Mouse (Mus musculus) ovary, postnatal 10 days (tissue): ENCODE data around the gene Hist1h1c.
"Not testable (repeated sequence)": the region's sequence is repeated elsewhere in the genome, so short reads cannot be mapped to it uniquely, and the experiment has no call there.

Experiments
- DNase-seq: peaks from one replicate; pipeline ENCODE4 v3.0.0; 2022; ENCODE audit warnings: low spot score

Gene Hist1h1c

DNA sequence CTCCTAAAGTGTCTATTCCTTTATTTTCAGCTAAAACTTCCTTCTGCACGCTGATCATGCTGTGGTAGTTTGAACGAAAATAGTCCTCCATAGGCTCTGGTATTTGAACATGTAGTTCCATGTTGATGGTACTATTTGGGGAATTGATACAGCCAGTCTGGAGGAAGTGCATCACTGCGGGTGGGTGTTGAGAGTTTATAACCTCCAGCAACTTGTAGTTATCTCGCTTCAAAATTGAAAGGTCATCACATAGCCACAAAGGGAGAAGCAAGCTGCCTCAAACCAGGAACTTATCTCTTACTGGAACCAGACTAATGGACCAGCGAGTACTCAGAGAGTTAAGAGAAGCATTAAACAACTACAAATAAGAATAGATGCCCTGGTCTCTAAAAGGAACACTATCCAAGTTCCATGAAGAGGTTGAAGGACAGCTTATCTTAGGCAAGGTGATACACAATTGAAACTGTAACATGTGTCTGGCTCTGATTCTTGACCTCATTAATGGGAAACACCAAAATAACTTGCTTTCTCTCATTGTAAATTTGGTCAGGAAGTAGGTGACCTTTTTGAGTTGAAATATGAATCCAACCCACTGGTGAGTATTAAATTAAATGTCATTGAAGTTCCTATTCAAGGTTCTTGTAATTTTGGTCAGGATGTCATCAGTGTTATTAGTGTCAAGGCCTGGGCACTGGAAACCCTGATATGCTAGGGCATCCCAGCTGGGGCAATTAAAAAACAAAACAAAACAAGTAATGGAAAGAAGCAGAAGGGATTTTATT is 22.2 kb upstream of the Hist1h1c start:
- DNase-seq: no peak

DNA sequence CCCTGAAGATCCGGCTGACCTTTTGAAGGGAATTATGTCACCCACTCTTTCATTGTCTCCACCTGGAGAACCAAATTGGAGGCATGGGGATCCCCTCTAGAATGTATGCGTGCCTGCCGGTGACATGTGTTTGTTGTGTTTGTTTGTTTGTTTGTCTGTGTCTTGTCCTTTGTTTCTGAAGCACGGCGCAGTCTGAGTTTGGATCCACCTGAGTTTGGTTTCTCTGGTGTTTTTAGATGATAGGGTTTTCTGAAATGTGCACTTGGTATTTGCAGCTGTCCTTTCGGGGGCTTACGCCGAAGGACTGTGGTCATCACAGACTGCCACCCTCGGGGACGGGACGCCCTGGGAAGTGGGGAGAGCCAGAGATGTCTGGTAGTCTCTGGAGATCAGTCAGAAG is 21.4 kb upstream of the Hist1h1c start:
- DNase-seq: no peak

DNA sequence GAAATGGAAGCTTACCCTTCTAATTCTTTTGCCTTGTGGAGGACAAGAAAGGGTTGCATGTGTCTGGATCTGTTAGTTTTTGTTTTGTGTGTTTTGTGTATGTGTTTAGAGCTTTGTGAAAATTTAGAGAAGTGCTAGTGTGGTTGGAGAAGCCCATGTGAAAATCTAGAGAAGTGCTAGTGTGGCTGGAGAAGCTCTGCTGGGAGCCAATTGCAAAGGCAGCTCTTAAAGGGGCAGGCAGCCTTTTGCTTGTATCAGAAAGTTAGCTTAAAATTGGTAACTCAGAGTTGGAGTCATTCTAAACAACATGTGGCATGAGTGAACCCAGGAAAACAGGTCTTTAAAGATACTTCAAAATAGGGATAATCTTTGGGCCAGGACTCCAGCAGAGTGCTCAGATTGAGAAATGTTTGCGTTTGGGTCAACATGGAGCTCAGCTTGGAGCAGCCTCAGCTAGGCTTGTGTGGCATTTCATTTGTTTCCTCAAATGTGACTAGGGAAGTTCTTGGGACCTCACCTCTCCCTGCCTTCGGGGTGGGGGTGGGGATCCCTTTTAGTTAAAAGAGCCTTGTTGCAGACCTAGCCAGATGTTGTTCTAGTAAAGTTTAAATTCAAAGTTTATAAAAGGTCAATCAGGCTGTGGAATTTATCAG is 20.9 kb upstream of the Hist1h1c start:
- not testable (repeated sequence) for DNase-seq

DNA sequence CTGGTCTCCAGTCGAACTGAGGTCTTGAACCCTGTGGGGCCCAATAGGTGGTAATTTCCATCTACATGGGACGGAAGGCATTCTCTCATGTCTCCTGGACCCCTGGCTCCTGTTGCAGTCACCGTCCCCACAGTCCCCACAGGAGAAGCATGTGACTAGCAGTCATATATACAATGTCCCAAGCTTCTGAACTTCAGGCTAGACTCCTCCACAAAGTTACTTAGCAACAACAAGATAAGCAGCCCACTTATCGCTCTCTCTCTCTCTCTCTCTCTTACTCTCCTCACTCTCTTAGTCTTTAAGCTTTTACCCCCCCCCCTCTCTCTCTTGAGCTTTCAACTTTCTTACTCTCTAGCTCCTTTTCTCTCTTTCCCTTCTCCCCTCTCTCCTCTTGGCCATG is 14.4 kb upstream of the Hist1h1c start:
- no peak for DNase-seq

DNA sequence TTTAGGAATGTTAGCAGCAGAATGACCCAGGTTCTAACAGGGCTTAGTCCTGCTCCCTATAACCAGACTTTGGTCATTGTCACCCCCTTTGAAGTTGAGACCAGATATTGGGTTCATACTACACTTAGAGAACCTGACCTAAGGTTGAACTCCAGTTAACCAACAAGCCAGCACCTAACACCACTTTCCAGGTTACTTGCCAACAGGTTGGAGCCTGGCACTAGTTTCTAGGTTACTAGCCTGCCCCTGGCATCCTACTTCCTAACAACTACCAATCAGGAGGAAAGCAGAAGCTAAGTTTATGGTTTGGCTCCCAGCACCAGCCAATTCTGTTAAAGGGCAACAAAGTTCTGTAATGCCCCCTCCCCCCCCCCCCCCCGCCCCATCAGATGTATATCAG is 13.4 kb upstream of the Hist1h1c start:
- no peak for DNase-seq

DNA sequence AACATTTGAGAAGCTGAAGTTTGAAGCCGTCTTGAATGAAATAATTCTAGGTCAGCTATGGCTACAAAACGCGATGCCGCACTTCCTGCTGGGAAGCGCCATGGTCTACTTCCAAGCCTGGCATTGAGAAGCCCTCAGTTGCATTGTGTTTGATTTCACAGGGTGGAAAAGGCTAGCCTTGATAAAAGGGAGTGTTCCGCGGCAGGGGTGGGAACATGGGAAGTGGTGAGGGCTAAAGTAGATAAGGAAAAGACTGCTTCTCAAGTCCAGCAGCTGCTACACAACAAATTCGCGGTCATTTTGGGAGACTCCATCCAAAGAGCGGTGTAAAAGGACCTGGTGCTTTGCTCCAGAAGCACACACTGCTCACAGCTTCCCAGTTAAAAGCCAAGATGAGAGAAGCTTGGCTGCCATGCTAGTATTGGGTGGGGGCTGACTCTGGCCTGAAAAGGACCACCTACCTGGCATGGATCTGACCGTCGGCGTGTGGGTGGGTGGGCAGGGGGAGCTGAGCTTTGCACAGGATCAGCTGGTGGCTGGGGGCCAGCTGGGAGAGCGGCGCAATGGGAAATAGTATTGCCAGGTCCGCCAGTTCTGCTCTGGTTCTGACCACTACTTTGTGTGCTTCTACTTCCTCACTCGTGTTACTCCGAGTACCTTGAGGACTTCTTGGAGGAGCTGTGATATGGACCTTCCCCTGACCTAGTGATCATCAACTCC is 10.0 kb upstream of the Hist1h1c start:
- no peak for DNase-seq

DNA sequence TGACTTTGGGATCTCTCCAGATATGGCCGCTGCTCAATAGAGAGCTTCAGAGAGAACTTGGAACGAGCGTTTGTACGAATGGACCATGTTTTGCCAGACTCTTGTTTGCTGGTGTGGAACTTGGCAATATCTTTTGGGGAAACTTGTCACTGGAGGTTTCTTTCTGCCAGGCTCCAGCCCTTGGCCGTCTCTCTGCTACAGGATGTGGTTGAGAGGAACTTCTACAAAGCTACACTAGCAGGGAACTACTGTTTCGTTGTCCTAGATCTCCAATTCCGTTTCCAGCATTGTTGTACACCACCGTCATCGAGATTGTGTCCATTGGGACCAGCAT is 9.4 kb upstream of the Hist1h1c start:
- DNase-seq: no peak

DNA sequence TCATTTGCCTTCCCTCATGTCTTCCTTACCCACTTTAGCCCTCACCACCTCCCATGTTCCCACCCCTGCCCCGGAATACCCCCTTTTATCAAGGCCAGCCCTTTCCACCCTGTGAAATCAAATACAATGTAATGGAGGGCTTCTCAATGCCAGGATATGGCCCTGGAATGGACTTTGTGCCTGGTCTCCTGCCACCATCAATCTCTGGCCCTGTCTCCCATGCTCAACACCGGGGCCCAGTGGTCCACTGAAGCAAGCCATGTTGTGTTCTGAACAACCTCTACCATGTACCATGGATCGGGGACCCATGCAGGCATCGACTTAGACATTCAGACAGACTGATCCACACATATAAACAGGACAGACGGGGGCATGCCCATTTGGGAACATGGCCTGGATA is 8.9 kb upstream of the Hist1h1c start:
- no peak for DNase-seq

DNA sequence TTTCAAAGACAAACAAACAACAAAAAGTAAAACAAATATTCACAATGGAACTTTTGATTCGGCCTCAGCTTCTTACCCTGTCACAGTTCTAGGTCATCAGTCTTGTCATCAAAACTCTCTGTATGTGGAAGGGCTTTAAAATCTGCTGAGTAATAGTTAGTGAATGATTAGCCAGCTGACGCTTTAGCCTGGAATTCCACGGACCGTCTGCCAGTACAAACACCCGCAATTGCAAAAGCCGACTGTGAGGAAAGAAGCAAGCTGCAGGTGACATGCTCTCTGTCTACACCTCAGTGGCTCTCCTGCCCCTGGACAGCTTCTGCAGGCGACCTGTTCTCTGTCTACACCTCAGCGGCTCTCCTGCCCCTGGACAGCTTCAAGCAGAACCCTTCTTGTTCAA is 8.1 kb upstream of the Hist1h1c start:
- DNase-seq: no peak

DNA sequence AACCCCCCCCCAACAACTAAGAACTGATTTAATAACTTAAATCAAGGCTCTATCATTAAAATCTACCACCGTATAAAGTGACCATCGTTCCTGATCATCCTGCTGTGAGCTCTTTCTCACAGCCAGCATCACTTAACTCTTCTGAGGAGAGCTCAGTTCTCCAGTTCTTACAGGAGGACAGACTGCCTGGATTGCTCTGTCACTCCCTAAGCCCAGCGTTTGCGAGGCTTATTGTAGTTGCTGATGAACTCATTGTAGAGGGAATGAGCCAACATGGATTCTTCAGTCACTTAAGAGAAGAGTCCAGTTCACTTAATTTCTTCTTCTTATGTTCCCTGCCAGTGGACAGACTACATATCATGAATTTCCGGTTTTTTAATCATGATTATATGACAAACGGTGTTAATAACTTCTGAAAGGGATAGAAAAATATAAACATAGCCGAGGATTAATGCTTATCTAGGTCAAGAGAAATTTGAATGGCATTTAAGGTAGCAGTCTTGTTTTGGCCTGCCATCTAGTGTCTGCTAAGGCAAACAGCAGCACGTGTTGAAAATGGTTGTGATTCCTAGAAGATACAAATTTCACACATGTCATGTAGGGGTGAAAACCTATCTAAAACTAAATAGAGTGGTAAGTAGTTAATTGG is 6.3 kb upstream of the Hist1h1c start:
- no peak for DNase-seq

DNA sequence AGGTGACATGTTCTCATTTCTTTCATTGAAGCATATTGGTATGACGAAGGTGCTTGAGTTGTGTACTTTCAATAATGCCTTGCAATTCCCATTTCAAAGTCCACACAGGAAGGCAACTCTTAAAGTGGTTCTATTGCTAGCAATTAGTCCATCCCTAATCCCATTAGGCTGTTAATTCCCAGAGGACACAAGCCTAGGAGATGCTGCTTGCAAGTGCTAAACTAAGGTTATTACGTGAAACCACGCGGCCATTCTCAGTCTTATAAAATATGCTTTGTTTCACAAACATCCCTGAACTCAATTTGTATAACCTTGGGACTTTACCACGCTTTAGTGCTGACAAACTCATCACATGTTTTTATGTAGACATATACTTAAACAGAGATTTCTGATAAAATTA is 1.5 kb upstream of the Hist1h1c start:
- DNase-seq: no peak

DNA sequence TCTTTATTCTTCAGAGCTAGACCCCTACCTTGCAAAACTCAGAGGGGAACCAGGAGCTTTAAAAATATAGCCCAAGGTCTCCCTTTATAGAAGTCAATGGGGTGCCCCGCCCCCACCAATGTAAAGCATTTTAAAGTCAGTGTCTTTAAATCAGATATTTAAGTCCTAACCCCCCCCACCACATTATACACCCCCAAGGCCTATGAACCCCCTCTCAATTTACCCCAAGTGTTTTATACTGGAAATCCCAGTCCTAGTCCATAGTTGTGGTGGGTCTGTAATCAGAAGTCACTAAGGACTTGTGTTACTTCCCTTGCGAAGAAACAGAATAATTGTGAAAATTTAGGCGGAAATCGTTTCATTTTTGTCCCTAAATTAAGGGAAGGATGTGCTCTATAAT is 567 bp upstream of the Hist1h1c start:
- DNase-seq: no peak

DNA sequence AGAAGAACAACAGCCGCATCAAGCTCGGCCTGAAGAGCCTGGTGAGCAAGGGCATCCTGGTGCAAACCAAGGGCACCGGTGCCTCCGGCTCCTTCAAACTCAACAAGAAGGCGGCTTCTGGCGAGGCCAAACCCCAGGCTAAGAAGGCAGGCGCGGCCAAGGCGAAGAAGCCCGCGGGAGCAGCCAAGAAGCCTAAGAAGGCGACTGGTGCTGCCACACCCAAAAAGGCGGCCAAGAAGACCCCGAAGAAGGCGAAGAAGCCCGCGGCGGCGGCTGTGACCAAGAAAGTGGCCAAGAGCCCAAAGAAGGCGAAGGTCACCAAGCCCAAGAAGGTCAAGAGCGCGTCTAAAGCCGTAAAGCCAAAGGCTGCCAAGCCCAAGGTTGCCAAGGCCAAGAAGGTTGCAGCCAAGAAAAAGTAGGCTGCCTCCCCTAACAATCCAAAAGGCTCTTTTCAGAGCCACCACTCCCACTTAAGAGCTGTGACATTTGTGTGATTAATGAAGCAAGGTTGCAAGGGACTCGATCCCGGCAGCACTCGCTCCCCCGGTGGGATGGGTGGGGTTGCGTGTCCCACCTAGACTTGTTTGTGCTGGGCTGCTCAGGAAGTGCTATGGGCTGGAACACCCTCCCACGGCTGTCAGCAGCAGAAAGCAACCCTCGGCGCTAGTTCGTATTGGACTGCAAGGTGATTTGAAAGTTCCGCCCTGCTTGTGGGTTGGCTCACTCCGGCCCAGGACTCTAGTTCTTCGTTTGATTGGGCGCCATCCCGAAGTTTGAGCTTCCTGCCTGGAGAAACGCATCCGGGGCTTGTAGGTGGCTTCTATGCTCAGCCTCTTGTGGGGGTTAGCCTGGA is 687 bp downstream of the Hist1h1c start:
- peak; percentile 78 for DNase-seq

DNA sequence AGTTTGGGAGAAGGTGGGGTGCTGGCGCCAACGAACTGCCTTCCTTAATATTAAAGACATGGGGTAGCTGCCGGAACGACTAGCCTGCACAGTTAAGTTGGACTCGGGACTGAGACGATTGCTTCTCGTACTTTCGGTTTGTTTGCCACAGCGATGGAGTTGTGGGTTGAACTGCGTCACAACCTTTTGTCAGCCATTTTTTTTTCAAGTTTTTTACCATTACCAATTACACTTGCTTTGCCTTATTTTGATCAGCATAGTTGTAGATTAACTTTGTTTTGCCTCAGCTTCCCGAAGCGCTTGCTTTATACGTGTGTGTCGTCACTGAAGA is 1.3 kb downstream of the Hist1h1c start:
- DNase-seq: no peak

DNA sequence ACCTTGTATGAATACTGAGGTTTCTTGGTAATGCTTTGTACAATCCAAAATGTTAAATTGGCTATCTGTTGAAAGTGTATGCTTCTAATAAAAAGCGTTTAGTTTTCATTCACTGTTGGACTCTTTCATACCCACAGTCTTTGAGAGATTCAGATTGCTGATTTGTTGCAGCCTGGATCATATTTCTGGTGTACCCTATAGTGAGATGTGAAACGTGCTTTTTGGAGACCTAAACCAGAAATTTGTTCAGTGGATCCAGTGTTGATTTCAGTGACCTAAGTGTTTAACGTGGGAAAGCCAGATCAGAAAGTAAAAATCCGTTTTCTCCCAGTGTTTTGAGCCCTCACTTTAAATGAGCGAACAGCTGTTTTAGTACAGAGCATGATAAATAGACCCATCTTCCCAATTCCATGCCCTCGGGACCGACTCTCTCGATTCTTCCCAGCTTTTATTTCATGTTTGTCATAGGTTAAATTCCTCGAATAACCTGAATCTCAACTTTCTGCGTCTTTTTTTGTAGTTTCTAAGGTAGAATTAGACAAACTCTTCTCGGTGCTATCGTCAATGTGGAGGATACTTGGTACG is 1.7 kb downstream of the Hist1h1c start:
- DNase-seq: no peak

DNA sequence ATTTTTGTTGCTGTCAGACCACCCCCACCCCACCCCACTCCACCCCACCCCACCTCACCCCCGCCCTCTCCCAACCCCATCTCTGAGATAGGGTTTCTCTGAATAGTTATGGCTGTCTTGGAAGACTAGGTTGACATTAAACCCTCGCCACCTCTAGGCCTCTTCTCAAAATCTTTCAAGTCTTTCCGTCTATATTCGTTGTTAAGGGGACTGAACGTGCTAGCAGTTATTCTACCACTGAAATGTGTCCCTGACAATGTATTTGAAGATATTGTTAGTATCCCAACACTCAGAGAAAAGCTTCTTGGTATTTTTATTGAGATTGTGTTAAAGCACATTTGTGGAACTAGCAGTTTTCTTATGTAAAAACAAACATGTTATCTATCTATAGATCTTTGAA is 2.3 kb downstream of the Hist1h1c start:
- no peak for DNase-seq

DNA sequence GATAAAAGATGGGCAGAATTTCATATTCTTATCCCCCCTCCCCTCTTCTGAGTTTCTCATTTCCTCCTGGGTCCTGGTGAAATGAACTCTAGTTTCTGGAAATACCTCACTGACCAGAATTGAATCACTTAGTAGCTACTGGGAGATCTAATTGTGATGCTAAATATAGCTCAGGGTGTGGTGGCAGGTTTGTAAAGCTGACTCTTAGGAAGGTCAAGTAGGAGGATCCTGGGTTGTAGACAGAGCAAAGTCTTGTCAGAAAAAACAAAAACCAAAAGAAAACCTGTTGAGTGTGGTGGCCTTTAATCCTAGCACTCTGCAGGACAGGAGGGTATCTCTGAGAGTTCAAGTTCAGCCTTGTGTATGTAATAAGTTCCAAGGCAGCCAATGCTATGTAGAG is 3.4 kb downstream of the Hist1h1c start:
- DNase-seq: no peak

DNA sequence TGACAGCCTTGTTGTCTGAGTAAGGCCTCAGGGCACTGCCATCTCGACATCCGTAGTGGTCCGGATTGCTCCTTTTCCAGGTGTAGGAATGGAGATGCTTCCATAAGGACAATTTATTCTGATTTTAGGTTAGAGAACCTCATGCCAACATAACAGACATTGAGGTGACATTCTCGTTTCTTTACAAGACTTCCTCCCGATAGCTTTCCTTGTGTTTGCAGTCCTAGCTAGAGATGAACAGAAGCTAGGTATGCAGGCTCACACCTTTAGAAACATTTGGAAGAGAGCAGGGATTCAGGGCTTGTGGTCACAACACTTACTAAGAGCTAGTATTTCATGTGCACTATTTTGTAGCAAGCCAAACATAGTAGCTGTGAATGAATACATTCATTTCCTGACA is 4.6 kb downstream of the Hist1h1c start:
- no peak for DNase-seq

DNA sequence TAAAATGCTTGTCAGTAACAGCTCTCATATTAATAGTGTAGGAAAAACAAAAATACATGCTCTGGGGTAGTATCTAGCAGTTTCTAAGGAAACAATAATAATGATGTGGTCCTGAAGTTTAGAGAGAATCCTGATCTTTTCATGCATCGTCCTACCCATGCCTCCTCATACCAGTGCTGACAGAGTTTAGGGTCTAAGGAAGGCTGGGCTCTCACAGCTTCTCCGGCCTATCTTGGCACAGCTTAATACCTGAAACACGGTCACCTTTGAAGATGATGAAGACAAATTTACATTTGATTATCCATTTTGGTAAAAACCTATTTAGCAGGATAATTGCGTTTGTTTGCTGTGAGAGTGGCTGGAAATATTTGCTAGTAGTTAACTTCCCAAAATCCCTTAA is 5.4 kb downstream of the Hist1h1c start:
- DNase-seq: no peak

DNA sequence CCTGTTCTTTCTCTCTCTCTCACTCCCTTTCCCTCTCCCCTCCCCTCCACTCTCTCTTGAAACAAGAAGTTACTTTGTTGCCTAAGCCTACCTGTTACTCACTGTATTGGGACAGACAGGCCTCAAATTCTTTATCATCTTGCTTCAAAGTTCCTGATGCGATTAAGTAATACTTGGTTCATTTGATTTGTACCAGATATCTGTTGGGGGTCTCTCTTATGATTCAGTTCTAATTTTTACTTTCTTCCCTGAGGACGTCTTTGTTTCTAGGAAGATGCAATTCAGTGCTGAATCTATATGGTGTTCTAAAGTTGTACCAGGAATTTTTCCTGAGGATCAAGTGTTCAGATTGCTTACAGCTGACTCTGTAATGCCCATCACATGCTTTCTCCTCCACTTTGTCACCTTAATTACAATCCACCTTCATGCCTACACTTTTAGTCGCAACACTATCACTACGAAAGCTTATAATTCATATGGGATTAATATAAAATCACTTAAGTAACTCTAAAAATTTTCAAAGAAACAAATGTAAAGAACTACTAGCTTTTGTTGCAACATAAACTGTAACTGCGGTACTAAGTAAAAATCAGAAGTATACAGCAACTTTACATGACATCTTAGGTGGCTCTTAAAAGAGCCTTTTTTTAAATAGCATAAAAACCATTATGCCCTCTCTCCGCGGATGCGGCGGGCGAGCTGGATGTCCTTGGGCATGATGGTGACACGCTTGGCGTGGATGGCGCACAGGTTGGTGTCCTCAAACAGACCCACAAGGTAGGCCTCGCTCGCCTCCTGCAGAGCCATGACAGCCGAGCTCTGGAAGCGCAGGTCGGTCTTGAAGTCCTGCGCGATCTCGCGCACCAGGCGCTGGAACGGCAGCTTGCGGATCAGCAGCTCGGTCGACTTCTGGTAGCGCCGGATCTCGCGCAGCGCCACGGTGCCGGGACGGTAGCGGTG is 6.1 kb downstream of the Hist1h1c start:
- DNase-seq: no peak
